Mouse (Mus musculus): ENCODE results near the gene Slc4a11.

Slc4a11 gene

DNA sequence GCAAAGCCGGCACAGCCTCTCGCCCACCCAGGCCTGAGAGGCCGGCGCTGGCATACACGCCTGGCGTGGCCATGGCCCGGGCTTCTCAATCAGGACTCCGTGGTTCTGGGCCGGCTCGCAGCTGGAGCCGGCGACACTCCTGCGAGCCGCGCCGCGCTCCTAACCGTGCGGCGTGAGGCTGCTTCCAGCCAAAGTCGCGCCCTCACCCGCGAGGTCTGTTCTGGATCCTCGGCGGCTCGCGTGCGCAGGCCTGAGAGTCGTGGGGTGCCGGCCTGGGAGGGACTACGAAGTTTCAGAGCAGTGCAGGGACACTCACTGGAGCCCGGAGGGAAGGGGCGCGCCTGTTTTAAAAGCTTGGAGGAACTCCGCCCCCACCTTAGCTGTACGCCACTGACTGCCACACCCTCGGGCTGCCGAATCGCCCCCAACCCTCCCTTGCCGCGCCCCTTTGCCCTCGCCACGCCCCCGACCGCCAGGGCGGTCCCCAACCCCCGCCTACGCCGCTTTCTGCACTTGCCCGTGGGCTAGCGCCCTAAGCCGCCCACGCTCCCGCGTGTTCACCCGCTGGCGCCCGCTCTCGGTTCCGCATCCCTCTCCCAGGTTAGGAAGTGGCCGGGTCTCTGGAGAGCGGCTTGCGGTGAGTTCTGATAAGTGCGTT is at the start of gene Slc4a11:
TSS of gene Slc4a11 (minus strand) at position 367 of the 658 bp plus-strand sequence.
- DNase-seq: no peak

DNA sequence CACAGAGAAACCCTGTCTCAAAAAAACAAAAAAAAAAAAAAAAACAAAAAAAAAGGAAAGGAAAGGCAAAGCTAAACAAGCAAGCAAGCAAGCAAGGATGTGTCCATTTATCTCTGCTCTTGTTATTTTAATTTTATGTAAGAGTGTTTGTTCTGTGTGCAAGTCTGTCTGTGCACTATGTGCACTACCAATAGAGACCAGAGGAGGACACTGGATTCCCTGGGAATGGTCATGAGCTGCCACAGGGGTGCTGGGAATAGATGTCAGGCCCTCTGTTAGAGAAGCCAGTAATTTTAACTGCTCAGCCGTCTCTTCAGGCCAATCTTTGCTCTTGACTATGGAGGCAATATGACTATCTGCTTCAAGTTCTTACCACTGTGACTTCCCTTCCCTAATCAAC is 46.3 kb upstream of the Slc4a11 start:
- DNase-seq: no peak

DNA sequence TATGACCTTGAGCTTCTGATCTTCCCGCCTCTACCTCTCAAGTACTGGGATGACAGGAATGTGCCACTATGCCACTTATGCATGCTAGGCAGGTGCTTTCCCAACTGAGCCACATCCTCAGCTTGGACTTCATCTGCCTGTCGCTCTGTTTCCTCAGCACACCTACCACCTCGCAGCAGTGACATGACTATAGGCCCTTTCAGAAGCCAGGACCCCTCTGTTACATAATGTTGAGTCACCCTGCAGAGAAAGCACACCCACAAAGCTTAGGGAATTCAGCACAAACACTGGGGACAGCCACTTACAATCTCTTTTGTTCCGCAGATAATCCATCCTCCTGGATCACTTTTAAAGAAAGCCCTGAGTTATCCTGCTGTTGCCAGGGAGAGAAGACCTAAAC is 42.8 kb upstream of the Slc4a11 start:
- no peak for DNase-seq

DNA sequence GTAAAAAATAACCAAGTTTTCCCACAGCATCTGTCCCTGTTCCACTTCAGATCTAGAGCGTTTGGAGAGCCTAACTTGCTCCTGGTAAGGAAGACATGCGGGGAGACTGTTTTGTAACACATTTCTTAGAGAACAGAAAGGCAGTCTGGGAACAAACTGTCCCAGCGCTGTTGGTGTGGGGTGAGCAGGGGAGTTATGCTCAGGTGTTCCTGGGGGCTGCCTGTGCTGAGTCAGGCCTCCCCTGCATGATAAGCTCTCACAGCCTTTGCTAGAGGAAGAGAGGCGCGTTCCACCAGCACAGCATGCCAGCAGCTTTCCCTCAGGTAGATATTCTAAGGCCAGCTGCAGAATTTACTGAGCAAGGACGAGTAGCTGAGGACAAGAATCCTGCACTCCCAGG is 40.7 kb upstream of the Slc4a11 start:
- DNase-seq: no peak

DNA sequence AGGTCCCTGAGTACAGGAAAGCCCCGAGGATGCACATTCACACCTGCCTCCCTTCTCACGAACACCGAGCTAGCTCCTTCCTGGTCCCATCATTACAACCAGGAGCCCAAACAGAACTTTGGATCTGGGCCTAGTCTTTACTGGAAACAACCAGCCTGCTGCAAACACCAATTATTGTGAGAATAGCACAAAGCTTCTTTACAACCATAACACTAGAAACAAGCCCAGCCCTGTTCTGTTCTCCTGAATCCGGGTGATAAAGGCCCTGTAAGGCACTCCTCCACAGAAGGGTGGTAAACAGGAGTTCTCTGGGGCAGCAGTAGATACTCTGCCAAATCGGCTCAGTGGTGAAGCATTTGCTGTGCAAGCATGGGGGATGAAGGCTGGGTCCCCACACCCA is 38.0 kb upstream of the Slc4a11 start:
- no peak for DNase-seq

DNA sequence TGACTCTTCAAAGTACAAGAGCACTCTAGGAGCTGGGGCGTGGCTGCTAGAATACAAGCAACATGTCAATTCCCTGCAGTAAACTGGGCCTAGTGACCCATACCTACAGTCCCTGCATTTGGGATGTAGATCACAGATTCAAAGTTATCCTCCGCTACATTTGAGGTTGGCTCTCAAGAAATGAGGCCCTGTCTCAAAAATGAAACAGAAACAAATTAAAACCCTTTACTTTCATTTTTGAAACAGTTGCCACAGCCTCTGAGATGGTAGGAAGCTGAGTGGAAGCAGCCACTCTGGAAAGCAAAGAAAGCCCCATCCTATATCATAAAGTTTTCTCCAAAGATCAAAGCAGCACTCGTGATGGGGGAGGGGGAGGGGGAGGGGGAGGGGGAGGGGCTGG is 36.1 kb upstream of the Slc4a11 start:
- no peak for DNase-seq

DNA sequence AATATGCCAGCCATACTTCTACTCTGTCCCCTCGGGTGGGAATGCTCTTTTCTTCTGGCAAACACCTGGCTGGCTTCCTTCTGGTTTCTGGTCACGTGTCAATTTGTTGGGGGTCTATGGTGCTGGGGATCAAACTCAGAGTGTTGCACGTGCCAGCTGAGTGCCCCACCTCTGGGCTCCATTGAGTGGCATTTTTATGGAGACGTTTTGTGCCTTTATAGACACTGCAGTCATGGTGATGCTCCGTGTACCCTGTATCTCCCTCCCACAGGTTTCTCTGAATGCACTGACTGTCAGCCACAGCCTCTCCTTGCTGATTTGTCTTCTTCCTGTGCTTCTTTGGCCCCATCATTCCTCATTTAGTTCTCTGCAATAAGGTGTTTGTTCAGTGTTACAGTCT is 34.5 kb upstream of the Slc4a11 start:
- DNase-seq: no peak

DNA sequence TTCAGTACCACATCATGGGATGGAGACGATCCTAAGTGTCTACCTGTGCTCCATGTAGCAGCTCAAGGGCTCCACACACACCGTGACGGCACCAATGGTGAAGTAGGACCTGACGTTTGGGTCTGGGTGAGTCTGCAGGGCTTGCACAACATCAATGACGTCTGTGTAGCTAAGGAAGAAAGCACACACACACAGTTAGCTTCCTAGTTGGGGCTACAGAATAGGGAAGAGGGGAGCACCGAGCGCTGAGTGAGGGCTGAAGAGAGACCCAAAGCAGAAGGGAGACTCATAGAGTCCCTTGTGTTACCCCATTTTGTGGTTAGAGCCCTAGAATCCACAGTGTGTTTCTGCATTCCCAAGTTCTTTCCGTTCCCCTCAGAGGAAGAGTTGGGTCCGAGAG is 33.4 kb upstream of the Slc4a11 start:
- DNase-seq: no peak

DNA sequence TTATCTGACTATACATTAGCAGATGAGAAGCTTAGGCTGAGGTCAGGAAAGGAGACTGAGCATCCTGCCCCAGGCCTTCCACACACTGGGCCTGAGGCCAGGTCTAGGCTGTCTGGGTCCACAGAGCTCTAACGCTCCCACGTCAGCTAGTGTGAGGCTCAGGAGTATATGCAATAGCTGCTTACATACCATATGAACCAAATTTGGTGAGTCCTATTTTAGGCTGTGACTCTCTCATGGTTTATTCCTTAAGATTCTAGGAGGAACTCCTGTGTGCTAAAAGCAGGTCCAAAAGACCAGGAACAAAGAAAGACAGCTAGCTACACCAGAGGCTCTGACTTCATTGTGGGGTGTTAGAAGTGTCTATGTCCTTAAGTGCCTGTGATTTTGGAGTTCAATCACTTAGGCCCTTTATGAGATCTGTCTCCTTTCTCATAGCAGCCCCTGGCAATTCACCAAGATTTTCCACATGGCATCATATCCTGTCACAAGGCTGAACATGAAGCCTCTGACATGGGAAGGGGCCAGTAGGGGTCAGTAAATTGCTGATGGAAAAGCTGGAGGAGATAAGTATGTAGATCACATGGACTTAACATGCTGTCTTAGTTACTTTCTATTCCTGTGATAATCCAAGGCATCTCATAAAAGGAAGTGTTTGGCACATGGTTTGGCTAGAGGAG is 31.7 kb upstream of the Slc4a11 start:
- no peak for DNase-seq

DNA sequence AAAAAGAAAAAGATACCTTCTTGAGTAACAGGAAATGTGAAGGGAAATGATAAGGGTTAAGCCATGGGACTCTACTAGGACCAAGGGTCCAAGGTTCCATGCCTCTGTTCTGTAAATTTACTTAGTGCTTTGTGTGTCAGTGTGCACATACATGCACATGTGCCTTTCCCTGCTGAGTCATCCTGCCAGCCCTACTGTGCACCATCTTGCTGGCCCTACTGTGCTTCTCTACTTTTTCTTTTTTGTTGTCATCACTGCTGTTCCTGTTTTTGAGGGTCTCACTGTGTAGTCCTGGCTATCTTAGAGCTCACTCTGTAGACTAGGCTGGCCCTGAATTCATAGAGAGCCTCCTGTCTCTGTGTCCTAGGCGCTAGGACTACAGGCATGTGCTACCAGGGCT is 30.4 kb upstream of the Slc4a11 start:
- DNase-seq: no peak

DNA sequence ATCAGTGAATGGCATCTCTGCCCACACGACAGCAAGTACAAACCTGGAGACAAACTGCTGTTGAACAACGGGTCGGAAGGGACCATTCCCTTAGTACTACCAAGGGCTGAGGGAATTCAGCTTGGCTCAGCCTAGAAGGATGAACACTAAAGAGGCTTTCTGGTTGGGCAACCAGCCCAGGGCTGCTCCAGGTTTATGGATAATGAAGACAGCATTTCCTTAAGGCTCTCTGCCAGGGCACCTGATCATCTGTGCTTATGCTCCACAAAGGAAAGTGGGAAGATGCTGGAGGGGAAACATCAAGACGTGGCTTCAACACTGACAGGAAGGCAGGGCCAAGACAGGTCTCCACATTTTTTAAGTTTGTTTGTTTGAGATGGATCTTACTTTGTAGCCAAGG is 27.1 kb upstream of the Slc4a11 start:
- DNase-seq: peak; percentile 42

DNA sequence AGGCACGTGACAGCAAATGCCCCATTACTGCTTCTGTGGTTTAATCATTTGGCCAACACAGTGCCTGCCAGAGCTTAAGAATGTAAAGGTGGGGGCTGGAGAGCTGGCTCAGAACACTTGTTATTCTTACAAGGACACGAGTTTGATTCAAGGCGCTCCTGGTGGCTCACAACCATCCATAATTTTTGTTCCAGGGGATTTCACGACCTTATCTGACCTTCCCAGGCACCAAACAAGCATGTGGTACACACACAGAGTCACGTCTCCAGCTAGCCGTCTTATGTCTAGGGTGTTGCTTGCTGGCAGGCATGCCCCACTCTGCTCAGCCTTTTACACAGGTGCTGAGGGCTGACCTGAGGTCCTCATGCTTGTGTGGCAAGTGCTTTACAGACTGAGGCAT is 20.6 kb upstream of the Slc4a11 start:
- DNase-seq: no peak

DNA sequence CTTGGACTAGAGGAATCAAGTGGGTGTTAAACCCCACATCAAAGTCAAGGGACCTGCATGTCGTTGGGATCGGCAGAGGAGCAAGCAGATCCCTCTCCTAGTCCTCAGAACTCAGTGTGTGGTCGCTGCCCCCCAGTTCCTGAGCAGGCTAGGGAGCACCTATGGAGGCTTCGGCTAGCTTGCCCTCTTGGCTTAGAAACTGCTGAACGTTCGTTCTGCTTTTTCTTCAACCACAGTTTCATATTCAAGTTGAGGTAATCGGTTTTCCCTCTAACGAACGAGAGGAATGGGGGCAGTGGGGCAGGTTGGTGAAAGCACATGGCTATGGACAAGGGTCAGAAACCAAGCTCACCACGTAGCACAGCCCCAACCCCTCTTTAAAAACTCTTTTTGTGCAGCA is 9.7 kb upstream of the Slc4a11 start:
- no peak for DNase-seq

DNA sequence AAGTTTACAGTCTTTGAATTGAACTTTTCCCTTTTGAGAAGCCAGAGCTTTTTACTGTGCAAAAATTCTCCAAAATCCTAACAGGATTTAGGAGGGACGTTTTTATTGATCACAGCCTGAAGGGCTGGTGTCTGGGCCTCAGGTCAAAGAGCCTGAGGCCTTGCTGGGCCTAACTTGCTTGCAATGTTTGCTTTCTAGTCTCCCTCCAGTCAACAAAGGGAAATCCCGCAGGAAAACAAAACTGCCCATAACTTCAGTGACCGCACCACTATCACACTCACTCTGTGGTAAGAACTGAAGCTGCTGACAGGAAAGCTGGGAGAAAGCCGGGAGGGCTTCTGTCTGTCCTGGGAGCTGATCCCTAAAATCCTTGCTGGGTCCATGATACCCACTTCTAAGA is 9.3 kb upstream of the Slc4a11 start:
- DNase-seq: no peak

DNA sequence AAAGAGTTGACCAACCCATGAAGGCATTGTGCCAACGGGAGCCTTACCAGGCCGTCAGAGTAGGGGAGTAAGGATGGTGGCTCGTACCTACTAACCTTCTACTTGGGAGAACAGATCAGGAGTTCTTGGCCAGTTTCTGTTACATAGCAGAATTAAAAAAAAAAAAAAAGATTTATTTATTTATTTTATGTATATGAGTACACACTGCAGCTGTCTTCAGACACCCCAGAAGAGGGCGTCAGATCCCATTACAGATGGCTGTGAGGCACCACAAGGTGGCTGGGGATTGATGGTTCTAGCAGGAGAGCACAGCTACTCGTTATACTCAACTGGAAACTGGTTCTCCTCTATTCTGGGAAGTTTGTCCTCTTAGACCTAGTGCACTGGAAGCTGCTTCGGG is 7.9 kb upstream of the Slc4a11 start:
- no peak for DNase-seq

DNA sequence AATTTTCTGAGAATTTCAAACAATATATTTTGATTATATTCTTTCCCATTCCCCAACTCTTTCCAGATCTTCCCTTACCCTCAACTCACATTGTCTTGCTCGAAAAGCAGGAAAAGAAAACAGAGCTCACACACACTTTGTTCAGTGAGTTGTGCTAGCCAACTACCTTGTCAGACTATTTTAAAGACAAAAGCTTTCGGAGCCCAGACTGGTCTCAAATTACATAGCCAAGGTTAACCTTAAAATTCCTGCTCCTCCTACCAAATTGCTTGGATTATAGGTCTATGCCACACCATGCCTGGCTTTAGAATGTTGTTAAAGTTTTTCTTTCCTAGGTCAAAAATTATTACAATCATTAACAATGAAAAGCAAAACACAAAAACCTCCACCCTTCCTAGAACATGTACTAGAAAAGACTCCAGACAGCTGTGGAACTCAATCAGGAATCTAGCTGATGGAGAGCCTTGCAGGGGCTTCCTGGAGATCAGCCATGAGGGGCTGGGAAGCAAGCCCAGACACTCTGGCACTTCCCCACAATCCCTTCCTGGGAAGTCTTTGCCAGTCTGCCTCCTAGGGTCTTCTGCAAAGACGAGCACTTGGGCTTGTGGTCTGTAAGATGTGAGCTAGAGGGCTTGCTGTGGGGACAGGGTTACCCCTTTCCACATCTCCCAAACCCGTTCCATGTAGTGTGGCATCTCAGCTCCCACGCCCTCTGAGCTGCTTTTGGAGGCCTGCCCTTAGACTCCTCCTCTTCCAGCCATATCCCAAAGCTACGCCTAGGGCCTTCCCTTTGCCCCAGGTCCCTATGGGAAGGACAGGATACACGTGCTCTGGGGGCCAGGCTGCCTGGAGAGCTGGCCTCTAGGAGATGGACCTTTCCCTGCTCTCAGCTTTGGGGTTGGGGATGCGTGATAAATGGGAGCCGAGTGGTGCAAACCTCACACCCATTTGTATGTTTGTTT is 7.0 kb upstream of the Slc4a11 start:
- no peak for DNase-seq

DNA sequence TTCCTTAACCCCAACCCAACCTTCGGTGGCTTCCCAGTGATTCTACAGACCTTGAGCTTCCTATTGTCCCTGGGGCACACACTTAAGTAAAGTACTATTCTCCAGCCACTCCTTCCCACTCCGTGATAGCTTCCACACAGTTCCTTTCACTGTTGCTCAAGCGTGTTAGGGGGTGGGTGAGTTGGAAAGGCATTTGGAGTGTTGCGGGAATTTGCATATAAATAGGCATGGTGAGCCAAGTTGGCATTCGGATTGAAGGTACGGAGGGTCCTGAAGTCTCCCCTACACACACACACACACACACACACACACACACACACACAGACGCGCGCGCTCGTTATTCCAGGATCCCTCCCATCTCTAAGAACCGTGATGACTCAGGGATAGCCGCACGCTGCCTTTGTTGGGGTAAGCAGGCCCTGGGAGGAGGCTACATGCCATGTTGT is 525 bp upstream of the Slc4a11 start:
- no peak for DNase-seq

DNA sequence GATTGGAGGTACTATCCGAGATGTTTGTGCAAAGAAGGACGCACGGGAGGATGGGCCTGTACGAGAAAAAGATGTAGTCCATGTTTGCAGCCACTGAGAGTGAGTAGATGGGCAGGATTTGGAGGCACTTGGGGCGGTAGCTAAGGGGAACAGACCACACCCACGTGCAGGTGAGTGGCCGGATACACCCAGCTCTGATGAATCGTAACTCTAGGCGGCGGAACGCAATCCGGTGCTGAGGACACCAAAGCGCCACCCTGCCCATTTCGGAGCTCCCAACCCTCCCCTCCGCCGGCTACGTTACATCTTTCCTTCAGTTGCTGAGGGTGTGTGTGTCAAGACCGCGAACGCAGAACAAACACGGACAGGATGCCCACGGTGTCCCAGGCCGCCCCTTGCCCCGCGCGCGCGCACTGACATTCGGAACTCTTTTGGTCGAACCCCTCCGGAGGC is 593 bp downstream of the Slc4a11 start:
- DNase-seq: no peak

DNA sequence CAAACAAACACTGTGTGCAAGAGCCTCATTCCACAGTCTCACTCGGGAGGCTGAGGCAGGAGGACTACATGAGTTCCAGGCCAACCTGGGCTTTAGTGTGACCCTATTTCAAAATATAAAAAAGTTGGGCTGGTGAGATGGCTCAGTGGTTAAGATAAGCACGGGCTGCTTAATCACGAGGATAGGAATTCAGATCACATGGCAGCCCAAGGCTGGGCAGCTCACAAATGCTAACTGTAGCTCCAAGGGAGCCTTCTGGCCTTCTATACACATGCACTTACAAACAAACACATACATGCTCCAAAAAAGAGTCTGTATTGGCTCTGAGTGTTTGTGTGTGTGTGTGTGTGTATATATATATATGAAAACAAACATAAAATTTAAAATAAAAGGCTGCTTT is 3.8 kb downstream of the Slc4a11 start:
- DNase-seq: no peak

DNA sequence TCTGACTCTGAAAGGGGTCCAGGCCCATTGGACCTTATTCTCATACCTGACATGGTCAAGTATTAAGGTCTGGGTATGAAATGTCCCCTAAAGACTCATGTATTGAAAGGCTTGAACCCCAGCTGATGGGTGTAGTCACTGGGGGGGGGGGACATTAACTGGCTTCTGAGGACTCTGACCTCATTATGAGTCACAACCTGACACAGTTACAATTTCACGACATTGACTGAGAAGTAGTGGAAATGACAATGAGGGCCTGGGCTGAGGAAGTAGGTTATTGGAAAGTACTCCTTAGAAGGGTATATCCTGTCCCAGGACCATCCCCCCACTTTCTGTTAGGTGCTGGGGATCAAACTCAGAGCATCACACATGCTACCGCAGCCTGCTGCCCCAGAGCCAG is 8.3 kb downstream of the Slc4a11 start:
- no peak for DNase-seq

DNA sequence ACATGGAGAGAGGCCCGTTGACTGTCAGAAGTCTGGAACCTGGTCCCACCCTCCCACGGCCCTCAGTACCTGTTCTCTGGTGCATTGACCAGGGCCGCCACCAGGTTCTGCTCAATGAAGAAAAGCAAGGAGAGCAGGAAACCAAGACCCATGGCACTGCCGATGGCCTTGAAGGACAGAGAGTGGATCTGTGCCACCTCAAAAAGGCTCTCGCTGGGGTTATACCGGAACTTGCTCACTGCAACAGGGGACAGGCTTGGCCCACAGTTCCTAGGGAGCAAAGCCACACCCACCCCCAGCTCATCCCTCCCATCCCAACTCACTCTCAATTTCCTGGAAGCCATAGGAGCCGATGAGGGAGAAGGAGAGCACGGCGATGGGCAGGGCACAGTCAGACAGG is 11.9 kb downstream of the Slc4a11 start:
- DNase-seq: no peak

DNA sequence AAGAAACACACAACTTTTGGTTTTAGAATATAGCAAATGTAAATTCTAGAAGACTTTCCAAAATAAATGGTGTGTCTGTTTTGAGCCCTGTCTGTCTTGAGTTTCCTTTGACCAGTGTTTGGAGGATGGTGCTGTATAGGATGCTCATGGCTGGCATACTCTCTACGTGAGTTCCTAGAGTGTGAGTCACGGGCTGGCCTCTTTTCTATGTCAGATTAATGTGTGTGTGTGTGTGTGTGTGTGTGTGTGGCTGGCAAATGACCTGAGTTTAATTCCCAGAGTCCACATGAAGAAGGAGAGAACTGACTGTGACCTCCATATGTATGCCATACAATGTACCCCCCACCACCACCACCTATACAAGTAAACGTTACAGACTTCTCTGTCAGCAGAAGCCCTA is 15.8 kb downstream of the Slc4a11 start:
- no peak for DNase-seq

DNA sequence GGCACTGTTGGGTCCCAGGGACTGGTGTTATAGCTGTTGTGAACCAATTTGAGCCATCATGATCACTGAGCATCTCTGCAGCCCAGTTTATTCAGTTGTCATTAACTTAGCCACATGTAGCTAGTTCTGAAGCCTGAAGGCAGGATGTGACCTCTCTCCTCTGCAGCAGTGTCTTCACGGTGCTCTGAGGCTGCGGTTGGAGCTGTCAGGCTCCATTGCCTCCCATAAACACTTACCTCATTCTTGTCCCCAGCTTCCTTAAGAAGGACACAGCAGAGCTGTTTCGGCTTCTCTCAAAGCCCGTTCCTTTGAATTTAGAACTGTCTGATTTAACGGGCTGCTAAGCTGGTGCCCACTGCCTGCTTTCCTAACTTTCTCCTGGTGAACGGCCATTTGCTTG is 17.4 kb downstream of the Slc4a11 start:
- no peak for DNase-seq

DNA sequence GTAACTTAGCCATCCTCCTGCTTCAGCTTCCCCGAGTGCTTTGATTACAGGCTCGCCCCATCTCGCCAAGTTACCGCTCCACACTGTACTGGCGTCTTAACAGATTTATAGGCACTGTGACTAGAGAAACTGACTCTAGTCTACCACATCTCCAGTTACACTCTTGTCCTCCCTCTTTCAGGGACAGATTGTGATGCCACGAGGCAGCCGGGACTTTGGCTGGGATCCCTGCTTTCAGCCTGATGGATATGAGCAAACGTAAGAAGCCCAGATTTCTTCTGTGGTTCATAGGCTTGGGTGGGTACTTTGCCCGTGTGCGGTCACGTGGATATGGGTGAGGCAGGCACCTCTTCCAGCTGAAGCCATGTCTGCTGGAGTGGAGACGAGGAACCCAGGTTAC is 18.2 kb downstream of the Slc4a11 start:
- DNase-seq: no peak
